Mouse (Mus musculus) lung, adult 2 months (tissue): ENCODE results near the gene Papss1. TPM values are rescaled to one million over a fixed set of nuclear protein-coding genes. Genes with fewer than 3 reads are reported as not detected.

Source experiments
- DNase-seq: peaks from one replicate; pipeline ENCODE4 v3.0.0; 2022
- H3K4me1 ChIP-seq: fragments of 200-500 bp; 2 replicates; pipeline ENCODE4 v1.6.1; 2011; ENCODE audit warnings: low read length; ENCODE audit not compliant: control insufficient read depth, insufficient read depth
- H3K4me3 ChIP-seq: fragments of 200-500 bp; replicated peaks from 2 replicates; pipeline ENCODE3; 2011; ENCODE audit warnings: low read depth, mild to moderate bottlenecking, control low read depth, low read length; ENCODE audit errors: extremely low read depth
- CTCF ChIP-seq: fragments of 200-500 bp; IDR thresholded peaks from 2 replicates; pipeline ENCODE4 v1.5.1; 2011; ENCODE audit warnings: mild to moderate bottlenecking, low read length, control low read depth; ENCODE audit not compliant: insufficient read depth
- POLR2A ChIP-seq: fragments of 200-500 bp; IDR thresholded peaks from 2 replicates; pipeline ENCODE4 v1.6.1; 2011; ENCODE audit warnings: low read depth, mild to moderate bottlenecking, control low read depth, low read length, borderline replicate concordance; ENCODE audit errors: extremely low read depth
- WGBS: fragments of 180-500 bp; shearing (Covaris S2); methylation state at CpG from one replicate; pipeline ENCODE4 v1.1.7; 2018; 5-methylcytosine and 5-hydroxymethylcytosine counted together
- polyA plus RNA-seq: library from polyadenylated mRNA; depleted of rRNA; stranded (reverse); fragments of >200 nt; gene quantifications from 2 replicates; pipeline ENCODE4 v1.2.3, GENCODE M21; 2012

Gene Papss1
- polyA plus RNA-seq, 1 experiment, result 36.0 TPM

- DNase-seq, result no peak
- no peak overlapping the region for H3K4me3 ChIP-seq
- TF ChIP-seq POLR2A (no peak), CTCF (no peak)
- WGBS, result 86% methylated on average over 6 of the region's 6 CpGs
- H3K4me1 ChIP-seq, result peaks cover 12% of the 10 kb centered on the region
These were observed 43.5 kb downstream of the Papss1 start for GRCm38 (mm10) chr3:131608112-131608511.

GRCm38 (mm10) chr3:131609651-131610050, 45.1 kb downstream of the Papss1 start:
- WGBS, result 64% methylated on average over 4 of the region's 4 CpGs
- Histone ChIP-seq H3K4me1 (peaks cover 12% of the 10 kb centered on the region), H3K4me3 (no peak overlapping the region)
- no peak for TF ChIP-seq CTCF
- TF ChIP-seq POLR2A, result no peak
- no peak for DNase-seq

- WGBS, result 80% methylated on average over 6 of the region's 6 CpGs
- H3K4me3 ChIP-seq, result no peak overlapping the region
- H3K4me1 ChIP-seq, result peaks cover 12% of the 10 kb centered on the region
- DNase-seq, result no peak
- no peak for TF ChIP-seq CTCF
- no peak for TF ChIP-seq POLR2A
These were observed 46.0 kb downstream of the Papss1 start for GRCm38 (mm10) chr3:131610595-131610994.

- no peak for TF ChIP-seq POLR2A
- TF ChIP-seq CTCF, result no peak
- WGBS, result 78% methylated on average over 5 of the region's 5 CpGs
- DNase-seq, result no peak
- Histone ChIP-seq H3K4me3 (no peak overlapping the region), H3K4me1 (peaks cover 12% of the 10 kb centered on the region)
These were observed 48.3 kb downstream of the Papss1 start for GRCm38 (mm10) chr3:131612847-131613246.

GRCm38 (mm10) chr3:131614056-131614455, 49.5 kb downstream of the Papss1 start:
- TF ChIP-seq CTCF, result no peak
- no peak for TF ChIP-seq POLR2A
- 73% methylated on average over 8 of the region's 8 CpGs for WGBS
- Histone ChIP-seq H3K4me1 (peaks cover 10% of the 10 kb centered on the region), H3K4me3 (no peak overlapping the region)
- DNase-seq, result no peak

- Histone ChIP-seq H3K4me1 (no peaks in the 10 kb centered on the region), H3K4me3 (no peak overlapping the region)
- 93% methylated on average over 18 of the region's 18 CpGs for WGBS
- TF ChIP-seq POLR2A (no peak), CTCF (no peak)
- no peak for DNase-seq
These were observed 54.2 kb downstream of the Papss1 start for GRCm38 (mm10) chr3:131618580-131619338.

GRCm38 (mm10) chr3:131623208-131623607, 58.6 kb downstream of the Papss1 start:
- 95% methylated on average over 1 of the region's 1 CpGs for WGBS
- Histone ChIP-seq H3K4me3 (no peak overlapping the region), H3K4me1 (no peaks in the 10 kb centered on the region)
- DNase-seq, result no peak
- no peak for TF ChIP-seq CTCF

- WGBS, result 91% methylated on average over 9 of the region's 9 CpGs
- TF ChIP-seq POLR2A (no peak), CTCF (no peak)
- no peak overlapping the region for H3K4me3 ChIP-seq
- no peaks in the 10 kb centered on the region for H3K4me1 ChIP-seq
- DNase-seq, result no peak
These were observed 59.5 kb downstream of the Papss1 start for GRCm38 (mm10) chr3:131624063-131624462.

GRCm38 (mm10) chr3:131627476-131627875, 62.9 kb downstream of the Papss1 start:
- no peak for DNase-seq
- TF ChIP-seq POLR2A (no peak), CTCF (no peak)
- no peaks in the 10 kb centered on the region for H3K4me1 ChIP-seq
- no peak overlapping the region for H3K4me3 ChIP-seq
- 94% methylated on average over 4 of the region's 4 CpGs for WGBS

- no peaks in the 10 kb centered on the region for H3K4me1 ChIP-seq
- H3K4me3 ChIP-seq, result no peak overlapping the region
- WGBS, result 54% methylated on average over 5 of the region's 5 CpGs
- TF ChIP-seq POLR2A, result no peak
- no peak for TF ChIP-seq CTCF
- no peak for DNase-seq
These were observed 63.7 kb downstream of the Papss1 start for GRCm38 (mm10) chr3:131628265-131628664.

- 80% methylated on average over 3 of the region's 3 CpGs for WGBS
- DNase-seq, result no peak
- Histone ChIP-seq H3K4me3 (no peak overlapping the region), H3K4me1 (no peaks in the 10 kb centered on the region)
- no peak for TF ChIP-seq POLR2A
- no peak for TF ChIP-seq CTCF
These were observed 64.4 kb downstream of the Papss1 start for GRCm38 (mm10) chr3:131628931-131629330.
